Mouse (Mus musculus) heart, embryonic 15.5 days (tissue): ENCODE measurements at regions not wholly inside any gene's neighbourhood (a gene's known extent, or its start where the extent isn't known, plus 50 kb on each side); places are given as distances from the start of the nearest gene placed in this dataset.

ENCODE experiments used
- ATAC-seq: fragments of 200-750 bp; cut with Nextera tagmentation; replicated peaks from 2 replicates; pipeline ENCODE4 v1.8.0; 2017; ENCODE audit warnings: low read depth, moderate TSS enrichment; ENCODE audit not compliant: insufficient number of reproducible peaks, insufficient read depth, low FRiP score
- H3K27ac ChIP-seq: fragments of 300-500 bp; sonication (generic); 2 replicates; pipeline ENCODE4 v1.5.1; 2015; ENCODE audit warnings: mild to moderate bottlenecking, inconsistent platforms
- H3K27me3 ChIP-seq: fragments of 300-500 bp; sonication (generic); 2 replicates; pipeline ENCODE4 v1.6.1; 2015; ENCODE audit warnings: inconsistent platforms
- H3K36me3 ChIP-seq: fragments of 300-500 bp; sonication (generic); 2 replicates; pipeline ENCODE4 v1.6.1; 2015; ENCODE audit warnings: mild to moderate bottlenecking, inconsistent platforms
- H3K4me1 ChIP-seq: fragments of 300-500 bp; sonication (generic); replicated peaks from 2 replicates; pipeline ENCODE4 v1.6.1; 2015; ENCODE audit warnings: inconsistent platforms
- H3K4me2 ChIP-seq: fragments of 300-500 bp; sonication (generic); 2 replicates; pipeline ENCODE4 v1.6.1; 2015; ENCODE audit warnings: inconsistent platforms, mild to moderate bottlenecking, moderate library complexity
- H3K4me3 ChIP-seq: fragments of 300-500 bp; sonication (generic); 2 replicates; pipeline ENCODE4 v1.5.1; 2015; ENCODE audit warnings: mild to moderate bottlenecking, inconsistent platforms
- H3K9ac ChIP-seq: fragments of 300-500 bp; sonication (generic); 2 replicates; pipeline ENCODE4 v1.6.1; 2015; ENCODE audit warnings: mild to moderate bottlenecking, inconsistent platforms
- H3K9me3 ChIP-seq: fragments of 300-500 bp; sonication (generic); replicated peaks from 2 replicates; pipeline ENCODE4 v1.6.1; 2016; ENCODE audit warnings: inconsistent platforms
- WGBS: fragments of 180-500 bp; shearing (Covaris S2); methylation state at CpG from one replicate; pipeline ENCODE4 v1.1.7; 2015; ENCODE audit warnings: mixed read lengths; 5-methylcytosine and 5-hydroxymethylcytosine counted together

DNA sequence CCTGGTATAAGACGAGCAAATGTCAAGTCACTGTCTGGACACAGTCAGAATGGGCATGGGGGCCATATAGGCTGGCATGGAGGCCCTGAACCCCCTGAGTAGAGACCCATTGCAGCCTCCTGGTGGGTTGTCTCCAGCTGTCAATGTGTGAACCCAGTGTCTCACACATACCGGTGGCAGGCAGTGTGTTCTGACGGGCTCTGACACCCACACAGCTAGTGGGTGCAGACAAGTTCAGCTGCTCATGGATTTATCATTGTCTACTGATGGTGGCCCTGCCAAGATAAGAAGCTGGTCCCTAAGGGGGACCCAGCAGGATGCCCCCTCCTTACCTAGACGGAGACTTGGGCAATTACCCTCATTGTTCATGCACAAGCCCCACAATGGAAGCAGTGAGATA is 280.8 kb downstream of the CK137956 start:
- H3K4me1 ChIP-seq: no peaks in the 10 kb centered on the region
- H3K9me3 ChIP-seq: no peaks in the 10 kb centered on the region
- no peak overlapping the region for H3K4me3 ChIP-seq
- H3K27me3 ChIP-seq: no peaks in the 10 kb centered on the region
- H3K27ac ChIP-seq: no peak overlapping the region
- ATAC-seq: no peak
- no peak overlapping the region for H3K9ac ChIP-seq
- no peaks in the 10 kb centered on the region for H3K36me3 ChIP-seq
- H3K4me2 ChIP-seq: no peak overlapping the region
- 37% methylated on average over 4 of the region's 4 CpGs for WGBS

DNA sequence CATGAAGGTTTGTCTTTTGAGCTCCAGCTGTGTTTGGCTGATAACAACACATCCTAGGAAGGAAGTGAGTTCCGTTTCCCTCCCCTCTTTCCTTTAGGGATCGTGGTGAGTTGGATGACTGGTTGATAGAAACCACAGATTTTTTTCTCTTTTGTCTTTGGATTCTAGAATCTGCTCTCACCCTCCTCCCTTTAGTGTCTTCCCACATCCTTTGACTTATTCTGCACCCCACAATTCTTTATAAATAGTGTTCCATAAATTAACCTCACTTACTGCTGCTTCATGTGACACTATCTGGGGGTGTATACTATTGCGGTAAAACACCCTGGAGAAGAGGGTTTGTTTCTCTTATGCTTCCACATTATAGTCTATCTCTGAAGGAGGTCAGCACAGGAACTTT is 285.7 kb downstream of the CK137956 start:
- no peak for ATAC-seq
- no peak overlapping the region for H3K4me2 ChIP-seq
- H3K27ac ChIP-seq: no peak overlapping the region
- H3K4me1 ChIP-seq: no peaks in the 10 kb centered on the region
- H3K36me3 ChIP-seq: no peaks in the 10 kb centered on the region
- H3K4me3 ChIP-seq: no peak overlapping the region
- H3K27me3 ChIP-seq: no peaks in the 10 kb centered on the region
- 30% methylated on average over 3 of the region's 3 CpGs for WGBS
- H3K9me3 ChIP-seq: no peaks in the 10 kb centered on the region
- H3K9ac ChIP-seq: no peak overlapping the region

GRCm38 (mm10) chr4:127679391-127679790 is 291.4 kb downstream of the CK137956 start:
- no peak for ATAC-seq
- H3K4me3 ChIP-seq: no peak overlapping the region
- H3K27me3 ChIP-seq: no peaks in the 10 kb centered on the region
- no peak overlapping the region for H3K4me2 ChIP-seq
- no peaks in the 10 kb centered on the region for H3K9me3 ChIP-seq
- no peak overlapping the region for H3K27ac ChIP-seq
- no peaks in the 10 kb centered on the region for H3K4me1 ChIP-seq
- WGBS: 35% methylated on average over 4 of the region's 4 CpGs
- no peaks in the 10 kb centered on the region for H3K36me3 ChIP-seq
- no peak overlapping the region for H3K9ac ChIP-seq

DNA sequence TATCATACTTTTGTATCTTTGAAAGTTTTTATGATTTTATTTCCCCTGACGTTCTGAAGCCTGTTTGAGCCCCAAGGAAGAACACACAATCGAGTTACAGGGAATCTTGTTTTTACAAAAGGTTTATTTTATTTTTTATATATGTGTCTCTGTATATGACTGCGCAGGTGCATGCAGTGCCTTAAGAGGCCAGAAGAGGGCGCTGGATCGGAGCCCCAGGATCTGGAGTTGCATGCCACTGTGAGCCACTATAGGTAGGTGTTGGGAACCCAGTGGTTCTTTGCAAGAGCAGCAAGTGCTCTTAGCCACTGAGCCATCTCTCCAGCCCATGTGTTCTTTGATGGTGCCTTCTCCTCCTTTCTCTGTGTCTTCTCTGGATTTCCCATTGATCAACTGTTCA is 292.3 kb downstream of the CK137956 start:
- H3K27ac ChIP-seq: no peak overlapping the region
- no peaks in the 10 kb centered on the region for H3K4me1 ChIP-seq
- H3K4me2 ChIP-seq: no peak overlapping the region
- H3K27me3 ChIP-seq: no peaks in the 10 kb centered on the region
- ATAC-seq: no peak
- H3K9me3 ChIP-seq: no peaks in the 10 kb centered on the region
- no peak overlapping the region for H3K9ac ChIP-seq
- no peaks in the 10 kb centered on the region for H3K36me3 ChIP-seq
- WGBS: 46% methylated on average over 5 of the region's 5 CpGs
- H3K4me3 ChIP-seq: no peak overlapping the region

- ATAC-seq: no peak
- H3K9me3 ChIP-seq: no peaks in the 10 kb centered on the region
- no peaks in the 10 kb centered on the region for H3K4me1 ChIP-seq
- H3K27me3 ChIP-seq: no peaks in the 10 kb centered on the region
- no peaks in the 10 kb centered on the region for H3K36me3 ChIP-seq
- no peak overlapping the region for H3K4me2 ChIP-seq
- H3K9ac ChIP-seq: no peak overlapping the region
- no peak overlapping the region for H3K4me3 ChIP-seq
- no peak overlapping the region for H3K27ac ChIP-seq
- 40% methylated on average over 16 of the region's 16 CpGs for WGBS
These were observed 294.9 kb downstream of the CK137956 start for GRCm38 (mm10) chr4:127675745-127676315.

DNA sequence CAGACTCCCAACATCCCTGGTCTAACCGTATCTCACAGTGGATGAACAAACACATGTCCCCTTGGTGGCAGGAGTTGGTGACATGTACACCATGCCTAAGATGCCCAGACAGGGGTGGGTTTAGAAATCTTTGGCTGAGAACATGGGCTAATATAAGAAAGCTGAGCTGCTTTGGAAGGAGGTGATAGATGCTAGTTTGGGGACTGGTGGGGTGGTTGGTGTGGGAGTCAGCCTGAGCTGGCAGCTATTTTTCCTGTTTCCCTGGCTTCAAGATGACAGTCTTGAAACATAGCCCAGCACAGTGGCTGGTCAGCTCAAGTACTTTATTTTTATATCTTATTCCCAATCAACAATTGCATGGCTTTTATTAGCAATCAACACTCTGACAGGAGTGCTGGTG is 302.0 kb upstream of the Gjb5 start:
- WGBS: 80% methylated on average over 1 of the region's 1 CpGs
- H3K4me1 ChIP-seq: no peaks in the 10 kb centered on the region
- H3K9me3 ChIP-seq: no peaks in the 10 kb centered on the region
- H3K36me3 ChIP-seq: no peaks in the 10 kb centered on the region
- no peak overlapping the region for H3K27ac ChIP-seq
- no peak for ATAC-seq
- H3K9ac ChIP-seq: no peak overlapping the region
- 0 out of 2 replicates have a peak, but pooled peaks cover 3% of the 10 kb centered on the region for H3K27me3 ChIP-seq
- H3K4me2 ChIP-seq: no peak overlapping the region
- no peak overlapping the region for H3K4me3 ChIP-seq

- H3K27me3 ChIP-seq: 0 out of 2 replicates have a peak, but pooled peaks cover 3% of the 10 kb centered on the region
- ATAC-seq: no peak
- H3K27ac ChIP-seq: no peak overlapping the region
- H3K9ac ChIP-seq: no peak overlapping the region
- no peaks in the 10 kb centered on the region for H3K36me3 ChIP-seq
- H3K9me3 ChIP-seq: no peaks in the 10 kb centered on the region
- 77% methylated on average over 5 of the region's 5 CpGs for WGBS
- H3K4me1 ChIP-seq: no peaks in the 10 kb centered on the region
- H3K4me3 ChIP-seq: no peak overlapping the region
- H3K4me2 ChIP-seq: no peak overlapping the region
These were observed 293.6 kb upstream of the Gjb5 start for GRCm38 (mm10) chr4:127651601-127652000.

DNA sequence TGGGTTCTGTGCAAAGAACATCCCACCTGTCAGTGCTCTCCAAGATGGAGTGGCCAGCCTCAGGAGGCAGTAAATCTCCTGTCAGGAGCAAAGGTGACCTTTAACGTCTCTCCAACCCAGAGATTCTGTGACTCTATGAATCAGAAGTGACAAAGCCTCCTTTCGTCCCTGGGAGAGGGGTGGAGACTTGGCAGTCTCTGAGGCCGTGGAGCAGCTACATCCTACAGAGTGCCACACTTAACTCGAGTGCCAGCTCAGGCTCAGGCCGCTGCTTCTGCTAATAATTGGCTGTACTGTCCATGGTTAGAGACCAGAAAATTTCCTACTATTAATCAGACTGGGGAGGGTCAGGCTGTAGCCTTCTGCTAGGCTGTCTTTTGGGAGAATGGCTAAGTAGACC is 290.0 kb upstream of the Gjb5 start:
- no peaks in the 10 kb centered on the region for H3K36me3 ChIP-seq
- no peak overlapping the region for H3K9ac ChIP-seq
- no peaks in the 10 kb centered on the region for H3K27me3 ChIP-seq
- WGBS: 55% methylated on average over 5 of the region's 5 CpGs
- no peaks in the 10 kb centered on the region for H3K9me3 ChIP-seq
- H3K4me2 ChIP-seq: no peak overlapping the region
- no peak for ATAC-seq
- H3K4me3 ChIP-seq: no peak overlapping the region
- H3K27ac ChIP-seq: no peak overlapping the region
- no peaks in the 10 kb centered on the region for H3K4me1 ChIP-seq

GRCm38 (mm10) chr4:127647189-127647588 is 289.2 kb upstream of the Gjb5 start:
- Histone ChIP-seq H3K4me1 (no peaks in the 10 kb centered on the region), H3K9ac (no peak overlapping the region), H3K36me3 (no peaks in the 10 kb centered on the region), H3K9me3 (no peaks in the 10 kb centered on the region), H3K4me2 (no peak overlapping the region), H3K4me3 (no peak overlapping the region), H3K27me3 (no peaks in the 10 kb centered on the region), H3K27ac (no peak overlapping the region)
- 43% methylated on average over 8 of the region's 8 CpGs for WGBS
- no peak for ATAC-seq

GRCm38 (mm10) chr4:127640251-127641085 is 282.5 kb upstream of the Gjb5 start:
- Histone ChIP-seq H3K9ac (no peak overlapping the region), H3K36me3 (no peaks in the 10 kb centered on the region), H3K27me3 (no peaks in the 10 kb centered on the region), H3K4me2 (no peak overlapping the region), H3K9me3 (no peaks in the 10 kb centered on the region), H3K4me3 (no peak overlapping the region), H3K27ac (no peak overlapping the region), H3K4me1 (no peaks in the 10 kb centered on the region)
- 47% methylated on average over 14 of the region's 14 CpGs for WGBS
- ATAC-seq: no peak

DNA sequence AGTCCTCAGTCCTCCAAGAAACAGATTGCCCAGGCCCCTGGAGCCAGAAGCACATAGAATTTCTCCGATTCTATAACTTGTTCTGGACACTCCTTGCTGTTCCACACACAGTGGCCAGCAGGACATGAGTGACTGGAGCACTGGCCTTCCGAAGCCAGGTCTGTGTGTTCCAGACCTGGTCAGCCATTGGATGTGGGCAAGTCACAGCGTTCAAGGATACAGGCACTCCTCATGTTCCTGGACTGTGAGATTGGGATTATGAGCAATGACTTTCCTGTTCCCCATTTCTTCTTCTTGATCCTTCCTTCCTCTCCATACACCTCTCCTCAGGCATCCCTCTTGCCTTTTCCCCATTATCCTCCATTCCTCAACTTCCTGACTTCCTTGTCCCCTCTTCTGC is 281.8 kb upstream of the Gjb5 start:
- Histone ChIP-seq H3K4me1 (no peaks in the 10 kb centered on the region), H3K9me3 (no peaks in the 10 kb centered on the region), H3K9ac (no peak overlapping the region), H3K27me3 (no peaks in the 10 kb centered on the region), H3K36me3 (no peaks in the 10 kb centered on the region), H3K27ac (no peak overlapping the region), H3K4me2 (no peak overlapping the region), H3K4me3 (no peak overlapping the region)
- no peak for ATAC-seq
- 74% methylated on average over 3 of the region's 3 CpGs for WGBS

DNA sequence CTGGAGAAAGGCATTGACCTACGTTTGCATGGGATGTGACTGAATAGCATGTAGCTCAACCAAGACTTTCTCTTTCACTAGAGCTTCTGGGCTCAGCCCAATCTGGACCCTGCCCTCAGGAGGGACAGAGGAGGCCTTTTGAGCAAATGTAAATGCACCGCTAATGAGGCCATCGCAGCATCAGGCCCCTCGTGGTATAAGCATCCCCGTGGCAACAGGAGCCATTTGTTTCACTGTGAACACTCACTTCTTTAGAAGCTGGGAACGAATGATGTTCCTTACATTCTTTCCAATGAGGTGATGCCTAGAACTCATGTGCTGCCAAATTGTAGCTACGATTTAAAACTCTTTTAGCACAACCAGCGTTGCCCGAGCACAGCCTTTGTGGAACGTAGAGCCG is 279.0 kb upstream of the Gjb5 start:
- Histone ChIP-seq H3K27me3 (no peaks in the 10 kb centered on the region), H3K4me3 (no peak overlapping the region), H3K9me3 (no peaks in the 10 kb centered on the region), H3K9ac (no peak overlapping the region), H3K27ac (no peak overlapping the region), H3K4me2 (no peak overlapping the region), H3K4me1 (no peaks in the 10 kb centered on the region), H3K36me3 (no peaks in the 10 kb centered on the region)
- WGBS: 53% methylated on average over 11 of the region's 11 CpGs
- no peak for ATAC-seq
